Mouse (Mus musculus): ENCODE data around the gene Galc. TPM values are rescaled to one million over a fixed set of nuclear protein-coding genes. Genes with fewer than 3 reads are reported as not detected.

The Galc gene
- total RNA-seq, 2 experiments from 2014 or later, result 5.5 to 6.0 TPM

- no peak for DNase-seq (ENCODE audit: low spot score in 2 of 2)
These were observed 71.9 kb downstream of the Galc start for GRCm38 (mm10) chr12:98187186-98187899.

- DNase-seq (ENCODE audit: low spot score in 2 of 2), result no peak
These were observed 77.5 kb downstream of the Galc start for GRCm38 (mm10) chr12:98181729-98182128.

- DNase-seq (ENCODE audit: low spot score in 2 of 2), result no peak
These were observed 78.5 kb downstream of the Galc start for GRCm38 (mm10) chr12:98180807-98181206.

GRCm38 (mm10) chr12:98180235-98180800 is 78.9 kb downstream of the Galc start:
- no peak for DNase-seq (ENCODE audit: low spot score in 2 of 2)

GRCm38 (mm10) chr12:98179496-98179895 is 79.8 kb downstream of the Galc start:
- DNase-seq (ENCODE audit: low spot score in 2 of 2), result no peak

GRCm38 (mm10) chr12:98176632-98177031 is 82.6 kb downstream of the Galc start:
- DNase-seq (ENCODE audit: low spot score in 2 of 2), result no peak

GRCm38 (mm10) chr12:98161901-98162300 is 97.4 kb downstream of the Galc start:
- no peak for DNase-seq (ENCODE audit: low spot score in 2 of 2)

GRCm38 (mm10) chr12:98160867-98161266 is 98.4 kb downstream of the Galc start:
- DNase-seq (ENCODE audit: low spot score in 2 of 2), result no peak

Other genes starting within 250 kb of the Galc start
- under 1 TPM; 0.25 to 0.57 TPM for gene Gpr65, start 9.2 kb upstream of the Galc start, total RNA-seq (2021)

Data from gastrocnemius, postnatal 4 days (tissue).